Mouse (Mus musculus) CH12.LX (cell line): ENCODE measurements around the gene Eif2b5.

Experiments used
- CTCF ChIP-seq, 2 experiments: IDR thresholded peaks in 1 of 2; conservative IDR thresholded peaks in 1 of 2; 2 replicates each; pipeline ENCODE4 v1.5.1; 2011 to 2012; ENCODE audit warnings: low read depth in 2 of 2, low read length in 2 of 2, improper control_type of control experiment in 1 of 2, inconsistent platforms in 1 of 2, mild to moderate bottlenecking in 1 of 2, moderate library complexity in 1 of 2
- EP300 ChIP-seq: IDR thresholded peaks from 2 replicates; pipeline ENCODE4 v1.6.1; 2011; ENCODE audit warnings: low read length, improper control_type of control experiment
- KAT2A ChIP-seq: IDR thresholded peaks from 2 replicates; pipeline ENCODE4 v1.6.1; 2012; ENCODE audit warnings: low read length, improper control_type of control experiment, inconsistent platforms; ENCODE audit not compliant: insufficient replicate concordance
- MAFK ChIP-seq: IDR thresholded peaks from 2 replicates; pipeline ENCODE4 v1.6.1; 2011; ENCODE audit warnings: low read length, improper control_type of control experiment; ENCODE audit not compliant: insufficient replicate concordance
- NRF1 ChIP-seq: IDR thresholded peaks from 2 replicates; pipeline ENCODE4 v1.6.1; 2014; ENCODE audit warnings: low read depth, mild to moderate bottlenecking, inconsistent platforms, low read length, improper control_type of control experiment, moderate library complexity
- ZC3H11A ChIP-seq: IDR thresholded peaks from 2 replicates; pipeline ENCODE4 v1.6.1; 2012; ENCODE audit warnings: low read depth, mild to moderate bottlenecking, inconsistent platforms, low read length, improper control_type of control experiment

GRCm38 (mm10) chr16:20555000-20555399 lies 56.4 kb downstream of the Eif2b5 start:
- TF ChIP-seq ZC3H11A (no peak), CTCF (conservative IDR thresholded peaks at IDR 0.05 in 1 of 2, IDR thresholded peaks at IDR 0.05 in 1 of 2; ENCODE audit: low read depth in 2 of 2, low read length in 2 of 2) (no peak), EP300 (no peak), KAT2A (no peak), NRF1 (no peak), MAFK (no peak)
